Mouse (Mus musculus): Measurements from ENCODE around the gene Tac2. TPM values are rescaled to one million over a fixed set of nuclear protein-coding genes. Genes with fewer than 3 reads are reported as not detected.

Tac2 gene
- polyA plus RNA-seq (2012; rRNA removed) = 0.44 and 1.0 TPM in 2 replicates

DNA sequence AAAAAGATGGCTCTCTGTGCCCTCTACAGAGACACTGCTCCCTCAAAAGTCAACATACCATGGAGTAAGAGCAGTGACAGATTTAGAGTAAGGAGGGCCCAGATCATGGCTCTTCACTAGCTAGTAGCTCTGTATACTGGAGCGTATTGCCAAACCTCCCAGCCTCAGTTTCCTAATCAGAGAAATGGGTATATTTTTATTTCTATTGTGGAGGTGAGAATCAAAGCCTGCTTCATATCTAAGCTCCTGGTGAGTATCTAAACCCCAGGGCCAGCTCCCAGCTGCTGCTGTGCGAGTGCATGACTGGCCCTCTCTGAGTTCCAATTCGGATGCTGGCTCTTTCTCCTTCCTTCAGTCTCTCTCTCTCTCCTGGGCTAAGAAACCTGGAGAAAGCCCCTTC, at the start of gene Tac2:
Gene Tac2 (plus strand): TSS at position 301 of the 400 bp plus-strand sequence.

DNA sequence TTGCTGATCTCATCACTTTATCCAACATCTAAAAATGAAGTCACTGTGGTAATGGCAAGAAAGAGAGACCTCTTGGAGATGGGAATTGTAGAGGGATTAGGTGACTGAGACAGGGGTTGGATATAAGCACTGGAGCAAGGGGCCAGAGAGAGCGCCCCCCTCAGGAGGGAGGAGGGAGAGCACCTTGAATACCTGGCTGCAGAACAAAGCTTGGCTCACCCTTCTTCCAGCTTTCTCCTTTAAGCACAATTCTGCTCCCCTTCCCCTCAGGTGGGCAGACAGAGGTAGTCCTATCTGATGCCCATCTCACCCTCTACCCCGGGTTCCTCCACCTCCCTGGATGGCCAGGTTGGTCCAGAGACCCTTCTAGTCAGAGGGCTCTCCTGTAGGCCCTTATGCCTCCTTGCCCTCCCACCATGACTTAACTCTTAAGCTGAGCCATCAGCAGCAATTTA, 19.5 kb upstream of the Tac2 start, which contains the start of gene Myo1a:
Gene Myo1a (plus strand): TSS at position 405 of the 455 bp plus-strand sequence.

DNA sequence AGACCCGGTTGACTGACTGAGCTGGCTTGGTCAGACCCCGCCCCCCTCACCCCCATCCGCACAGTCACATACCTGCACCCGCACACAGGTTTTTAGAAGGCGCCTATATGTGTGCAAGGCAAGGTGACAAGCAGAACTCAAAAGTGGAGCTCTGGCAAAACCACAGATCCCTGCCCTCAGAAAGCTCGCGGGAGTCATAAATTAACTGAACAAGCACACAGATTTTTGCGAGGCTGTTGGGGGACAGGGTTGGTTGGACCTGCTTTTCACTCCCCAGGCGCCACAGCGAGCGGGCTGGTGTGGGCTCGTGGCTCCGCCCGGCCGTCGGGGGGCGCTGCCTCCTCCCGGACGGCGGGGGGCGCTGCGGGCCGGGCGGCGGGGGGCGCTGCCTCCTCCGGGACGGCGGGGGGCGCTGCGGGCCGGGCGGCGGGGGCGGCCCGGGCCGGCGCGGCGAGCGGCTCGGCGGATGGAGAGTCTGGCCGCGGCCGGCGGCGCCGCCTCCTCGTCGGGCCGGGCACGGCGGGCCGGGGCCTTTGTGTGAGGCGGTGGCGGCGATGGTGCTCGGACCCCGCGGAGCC, 14.9 kb downstream of the Tac2 start, which contains the start of gene Zbtb39:
Gene Zbtb39 (plus strand): TSS at position 456 of the 578 bp plus-strand sequence.

DNA sequence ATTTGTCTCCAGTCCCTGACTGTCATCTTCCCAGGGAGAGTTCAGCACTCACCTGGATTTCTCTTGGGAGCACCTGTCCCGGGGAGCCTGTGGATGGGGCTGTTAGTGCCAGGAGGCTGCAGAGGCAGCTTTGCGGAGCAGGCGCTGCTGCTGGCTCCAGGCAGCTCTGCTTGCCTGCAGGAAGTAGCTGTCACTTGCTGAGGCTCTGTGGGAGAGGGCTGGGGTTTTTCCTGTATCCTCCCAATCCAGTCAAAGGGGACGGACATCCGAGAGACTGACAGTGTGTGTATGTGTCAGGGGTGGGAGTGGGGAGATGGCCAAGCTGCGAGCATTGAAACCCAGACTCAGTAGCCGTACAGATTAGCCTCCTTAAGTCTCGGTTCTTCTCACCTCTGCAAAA, 27.3 kb downstream of the Tac2 start, which contains the start of gene Gpr182:
Gene Gpr182 (minus strand): TSS at position 185 of the 400 bp plus-strand sequence.

DNA sequence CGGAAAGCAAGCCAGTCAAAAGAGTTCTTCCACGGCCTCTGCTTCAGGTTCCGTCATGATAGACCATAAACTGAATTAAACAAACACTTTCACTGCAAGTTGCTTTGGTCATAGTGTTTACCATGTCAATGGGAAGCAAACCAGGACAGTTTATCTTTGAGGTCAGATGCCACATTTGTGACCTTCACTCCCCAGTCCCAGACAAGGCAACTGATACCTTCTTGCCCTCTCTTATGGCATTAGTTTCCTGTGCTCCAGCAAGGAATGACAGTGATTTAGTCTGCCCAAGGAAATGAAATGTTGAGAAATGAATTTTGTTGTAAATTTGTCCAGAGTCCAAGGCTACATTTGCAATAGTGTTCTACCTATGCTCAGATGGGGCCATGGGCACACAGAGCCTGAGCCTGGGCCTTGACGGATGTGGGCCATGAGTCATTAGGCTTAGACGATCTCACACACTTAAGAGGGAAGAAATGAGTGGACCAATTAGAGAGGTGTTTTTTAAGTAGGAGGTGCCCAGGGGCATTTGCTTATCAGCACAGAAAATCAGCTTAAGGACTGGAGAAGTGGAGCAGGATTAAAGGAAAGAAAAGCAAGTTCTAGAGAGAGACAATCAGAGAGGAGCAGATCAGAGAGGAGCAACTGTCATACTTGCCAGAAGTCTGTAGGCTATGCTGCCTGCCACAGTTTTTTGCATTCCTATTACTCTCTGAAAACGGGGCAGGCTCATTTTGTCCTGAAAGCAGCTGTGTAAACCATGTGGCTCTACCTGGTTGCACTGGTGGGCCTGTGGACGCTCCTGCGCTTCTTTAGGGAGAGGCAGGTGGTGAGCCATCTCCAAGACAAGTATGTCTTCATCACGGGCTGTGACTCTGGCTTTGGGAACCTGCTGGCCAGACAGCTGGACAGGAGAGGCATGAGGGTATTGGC, 35.2 kb downstream of the Tac2 start, which contains the start of the genes Rdh1 and Rdh16f1:
Gene Rdh1 (plus strand): TSS at position 541 of the 930 bp plus-strand sequence.
Gene Rdh16f1 (plus strand): TSS at position 607 of the 930 bp plus-strand sequence.

DNA sequence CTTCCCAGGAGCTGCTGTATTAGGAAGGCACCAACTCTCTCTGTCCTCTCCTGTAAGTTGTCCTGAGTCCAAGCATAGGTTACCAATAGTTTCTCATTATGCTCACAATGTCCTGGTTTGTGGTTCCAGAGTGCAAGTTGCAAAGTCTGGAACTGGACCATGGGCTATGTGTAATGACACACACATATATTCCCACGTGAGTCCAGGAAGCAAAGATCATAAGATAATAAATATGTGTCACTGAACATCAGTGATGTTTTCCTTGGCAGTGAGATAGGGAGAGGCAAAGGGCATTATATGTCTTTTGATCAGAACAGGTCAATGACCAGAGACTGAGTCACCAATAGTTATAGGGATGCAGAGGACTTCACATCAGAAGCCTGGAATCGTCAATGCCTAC, 51.7 kb downstream of the Tac2 start, which contains the start of gene Rdh9:
Gene Rdh9 (plus strand): TSS at position 376 of the 400 bp plus-strand sequence.

Other genes with a start within 250 kb of the Tac2 start
- 9.7 and 15.0 TPM in 2 replicates for gene Stac3, start 222.8 kb upstream of the Tac2 start, polyA plus RNA-seq (2012; rRNA removed)
- 10.8 and 13.2 TPM in 2 replicates for gene Ndufa4l2, start 209.5 kb upstream of the Tac2 start, polyA plus RNA-seq (2012; rRNA removed)
- gene Shmt2, start 202.0 kb upstream of the Tac2 start, polyA plus RNA-seq (2012; rRNA removed) = 91.9 and 95.9 TPM in 2 replicates
- 26.9 and 35.5 TPM in 2 replicates for gene Nxph4, start 189.9 kb upstream of the Tac2 start, polyA plus RNA-seq (2012; rRNA removed)
- gene Lrp1, start 103.3 kb upstream of the Tac2 start, polyA plus RNA-seq (2012; rRNA removed) = 163 and 211 TPM in 2 replicates
- 8.3 and 11.7 TPM in 2 replicates for gene Stat6, start 81.5 kb upstream of the Tac2 start, polyA plus RNA-seq (2012; rRNA removed)
- gene Nemp1, start 57.6 kb upstream of the Tac2 start, polyA plus RNA-seq (2012; rRNA removed) = 8.7 and 9.0 TPM in 2 replicates
- 9.8 and 18.1 TPM in 2 replicates for gene Nab2, start 55.9 kb upstream of the Tac2 start, polyA plus RNA-seq (2012; rRNA removed)
- gene Myo1a, start 19.3 kb upstream of the Tac2 start, polyA plus RNA-seq (2012; rRNA removed) = 2.8 and 3.1 TPM in 2 replicates
- gene Zbtb39, start 15.1 kb downstream of the Tac2 start, polyA plus RNA-seq (2012; rRNA removed) = 14.6 and 15.2 TPM in 2 replicates
- gene Gpr182, start 27.3 kb downstream of the Tac2 start, polyA plus RNA-seq (2012; rRNA removed) = 0.76 and 1.2 TPM in 2 replicates
- 0.05 and 0.12 TPM in 2 replicates for gene Rdh1, start 35.2 kb downstream of the Tac2 start, polyA plus RNA-seq (2012; rRNA removed)
- 0.30 TPM in 1 of 2 replicates, not detected in the other for gene Rdh16f1, start 35.3 kb downstream of the Tac2 start, polyA plus RNA-seq (2012; rRNA removed)
- 0.34 TPM in 1 of 2 replicates, not detected in the other for gene Rdh9, start 51.9 kb downstream of the Tac2 start, polyA plus RNA-seq (2012; rRNA removed)
- 0.01 TPM in 1 of 2 replicates, not detected in the other for gene Rdh16, start 76.7 kb downstream of the Tac2 start, polyA plus RNA-seq (2012; rRNA removed)
- not detected in 2 replicates for gene Rdh19, start 125.5 kb downstream of the Tac2 start, polyA plus RNA-seq (2012; rRNA removed)
- gene Rdh16f2, start 142.0 kb downstream of the Tac2 start, polyA plus RNA-seq (2012; rRNA removed) = not detected in 2 replicates
- gene Rdh7, start 164.3 kb downstream of the Tac2 start, polyA plus RNA-seq (2012; rRNA removed) = not detected in 2 replicates
- not detected in 2 replicates for gene Sdr9c7, start 174.0 kb downstream of the Tac2 start, polyA plus RNA-seq (2012; rRNA removed)

All from central nervous system, embryonic 14 days (tissue).